Mouse (Mus musculus) kidney, adult 2 months (tissue): ENCODE data around the gene P2rx3.

Experiments
- CTCF ChIP-seq: fragments of 200-500 bp; conservative IDR thresholded peaks from 2 replicates; pipeline ENCODE4 v1.5.1; 2011; ENCODE audit warnings: low read depth, mild to moderate bottlenecking, control low read depth, low read length, moderate library complexity, mixed read lengths; ENCODE audit not compliant: insufficient read depth, insufficient read length
- POLR2A ChIP-seq: fragments of 200-500 bp; IDR thresholded peaks from one replicate; pipeline ENCODE4 v1.6.1; 2011; ENCODE audit warnings: low read depth, low read length, control low read depth

- TF ChIP-seq CTCF (no peak), POLR2A (no peak)
Measured at GRCm38 (mm10) chr2:84961901-84962300, 75.4 kb downstream of the P2rx3 start.
